Mouse (Mus musculus) embryo, embryonic 10 days (tissue): ENCODE measurements around the gene Fermt3.
"Not testable (repeated sequence)": the region's sequence is repeated elsewhere in the genome, so short reads cannot be mapped to it uniquely, and the experiment has no call there.

Experiments used
- DNase-seq: peaks from one replicate; pipeline ENCODE4 v3.0.0-alpha.2; 2015; ENCODE audit warnings: low spot score

Gene Fermt3

GRCm38 (mm10) chr19:7019191-7019590 is at the start of gene Fermt3:
Gene Fermt3, minus strand, starts transcription at chr19:7019469.
- no peak for DNase-seq

GRCm38 (mm10) chr19:7068136-7068535 is 48.9 kb upstream of the Fermt3 start:
- peak; percentile 88 for DNase-seq

GRCm38 (mm10) chr19:7067344-7068050 is 48.2 kb upstream of the Fermt3 start:
- no peak for DNase-seq

- no peak for DNase-seq
Observed at GRCm38 (mm10) chr19:7066828-7067342, 47.6 kb upstream of the Fermt3 start.

GRCm38 (mm10) chr19:7066034-7066827 is 47.0 kb upstream of the Fermt3 start:
- peak; percentile 80 for DNase-seq

GRCm38 (mm10) chr19:7064571-7064970 is 45.3 kb upstream of the Fermt3 start:
- peak; percentile 95 for DNase-seq

GRCm38 (mm10) chr19:7062916-7063315 is 43.6 kb upstream of the Fermt3 start:
- DNase-seq: no peak

- DNase-seq: no peak
Observed at GRCm38 (mm10) chr19:7062110-7062509, 42.8 kb upstream of the Fermt3 start.

- DNase-seq: no peak
Observed at GRCm38 (mm10) chr19:7058541-7058940, 39.3 kb upstream of the Fermt3 start.

GRCm38 (mm10) chr19:7057722-7058207 is 38.5 kb upstream of the Fermt3 start:
- peak; percentile 95 for DNase-seq

GRCm38 (mm10) chr19:7057126-7057721 is 38.0 kb upstream of the Fermt3 start:
- DNase-seq: no peak

GRCm38 (mm10) chr19:7056248-7057087 is 37.2 kb upstream of the Fermt3 start, which contains the start of gene Macrod1:
Gene Macrod1, plus strand, starts transcription at chr19:7056810.
- DNase-seq: peak; percentile 83

GRCm38 (mm10) chr19:7055173-7055572 is 35.9 kb upstream of the Fermt3 start:
- DNase-seq: no peak

GRCm38 (mm10) chr19:7054772-7055171 is 35.5 kb upstream of the Fermt3 start:
- no peak for DNase-seq

GRCm38 (mm10) chr19:7053382-7053781 is 34.1 kb upstream of the Fermt3 start:
- not testable (repeated sequence) for DNase-seq

GRCm38 (mm10) chr19:7044706-7045105 is 25.4 kb upstream of the Fermt3 start:
- no peak for DNase-seq

- DNase-seq: no peak
Observed at GRCm38 (mm10) chr19:7044279-7044678, 25.0 kb upstream of the Fermt3 start.

GRCm38 (mm10) chr19:7041171-7041570 is 21.9 kb upstream of the Fermt3 start:
- DNase-seq: no peak

- DNase-seq: no peak
Observed at GRCm38 (mm10) chr19:7040637-7041130, 21.4 kb upstream of the Fermt3 start.

GRCm38 (mm10) chr19:7039841-7040636 is 20.8 kb upstream of the Fermt3 start, which contains the start of gene Stip1:
Gene Stip1, minus strand, starts transcription at chr19:7039967.
- peak; percentile 100 for DNase-seq
